Mouse (Mus musculus): ENCODE data around the gene Polr2c.

DNA sequence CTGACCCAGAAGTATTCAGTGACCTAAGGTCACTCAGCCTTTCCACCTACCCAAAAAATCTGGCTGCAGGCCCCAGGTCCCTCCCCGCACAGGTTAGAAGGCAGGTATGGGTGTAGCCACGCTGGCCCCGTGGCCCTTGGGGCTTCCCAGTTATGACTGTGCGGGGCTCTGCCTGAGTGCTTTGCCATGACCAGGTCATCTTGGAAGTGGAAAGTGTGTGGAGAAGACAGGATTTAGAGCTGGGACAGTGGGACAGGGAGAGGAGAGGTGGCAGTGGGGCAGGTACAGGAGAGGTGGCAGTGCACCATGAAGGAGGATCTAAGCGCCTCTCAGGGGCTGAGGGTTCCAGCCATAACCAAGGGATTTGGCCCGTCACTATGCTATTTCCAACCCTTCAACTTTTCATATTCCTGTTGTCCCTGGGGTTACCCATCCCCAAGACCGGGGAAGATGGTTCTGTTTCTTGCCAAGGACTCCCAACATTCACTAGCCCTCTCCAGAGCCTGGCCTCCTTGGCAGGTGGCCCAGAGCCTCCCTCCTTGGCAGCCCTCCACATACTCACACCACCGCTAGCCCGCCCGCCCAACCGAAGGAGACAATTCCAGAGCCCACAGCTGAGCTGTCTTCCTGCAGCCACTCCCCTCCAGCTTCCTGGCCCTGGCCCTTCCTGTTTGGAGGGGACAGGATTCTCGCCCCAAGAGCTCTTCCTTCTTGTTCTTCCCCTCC, 47.4 kb downstream of the Polr2c start:
- TF ChIP-seq CTCF (IDR thresholded peaks at IDR 0.05; ENCODE audit: low read depth) (no peak), EP300 (optimal IDR thresholded peaks at IDR 0.05) (no peak)

All from stomach, postnatal 0 days (tissue).